Mouse (Mus musculus) limb, embryonic 15.5 days (tissue): Measurements from ENCODE around the gene 1700013F07Rik. TPM values are rescaled to one million over a fixed set of nuclear protein-coding genes. Genes with fewer than 3 reads are reported as not detected.

Experiments used
- ATAC-seq: fragments of 200-750 bp; cut with Nextera tagmentation; 2 replicates; pipeline ENCODE4 v1.8.0; 2017; ENCODE audit warnings: low read depth, moderate TSS enrichment; ENCODE audit not compliant: insufficient number of reproducible peaks, low FRiP score, low TSS enrichment
- H3K27ac ChIP-seq: fragments of 300-500 bp; sonication (generic); 2 replicates; pipeline ENCODE4 v1.5.1; 2015; ENCODE audit warnings: moderate library complexity, mild to moderate bottlenecking, inconsistent platforms
- H3K27me3 ChIP-seq: fragments of 300-500 bp; sonication (generic); 2 replicates; pipeline ENCODE4 v1.6.1; 2015; ENCODE audit warnings: inconsistent platforms
- H3K36me3 ChIP-seq: fragments of 300-500 bp; sonication (generic); 2 replicates; pipeline ENCODE4 v1.6.1; 2015; ENCODE audit warnings: inconsistent platforms
- H3K4me1 ChIP-seq: fragments of 300-500 bp; sonication (generic); 2 replicates; pipeline ENCODE4 v1.6.1; 2015; ENCODE audit warnings: inconsistent platforms
- H3K4me2 ChIP-seq: fragments of 300-500 bp; sonication (generic); 2 replicates; pipeline ENCODE4 v1.6.1; 2015; ENCODE audit warnings: mild to moderate bottlenecking, inconsistent platforms
- H3K4me3 ChIP-seq: fragments of 300-500 bp; sonication (generic); 2 replicates; pipeline ENCODE4 v1.5.1; 2015; ENCODE audit warnings: mild to moderate bottlenecking, inconsistent platforms
- H3K9ac ChIP-seq: fragments of 300-500 bp; sonication (generic); 2 replicates; pipeline ENCODE4 v1.6.1; 2015; ENCODE audit warnings: inconsistent platforms
- H3K9me3 ChIP-seq: fragments of 300-500 bp; sonication (generic); 2 replicates; pipeline ENCODE4 v1.6.1; 2016; ENCODE audit warnings: inconsistent platforms
- WGBS: fragments of 180-500 bp; shearing (Covaris S2); methylation state at CpG from one replicate; pipeline ENCODE4 v1.1.7; 2015; 5-methylcytosine and 5-hydroxymethylcytosine counted together
- polyA plus RNA-seq: library from polyadenylated mRNA; unstranded; fragments of >200 nt; fragmentation: Nextera tagmentation; extraction: Ambion mirVana; gene quantifications from 2 replicates; pipeline ENCODE4 v1.2.1, GENCODE M21; 2015

Gene 1700013F07Rik
- polyA plus RNA-seq, 1 experiment from 2014 or later, result not detected

GRCm38 (mm10) chr3:108510716-108511483 is 23.1 kb upstream of the 1700013F07Rik start:
- Histone ChIP-seq H3K9ac (no peak overlapping the region), H3K4me2 (0 out of 2 replicates have a peak overlapping the region, but pooled peaks have one; percentile 24), H3K27me3 (no peaks in the 10 kb centered on the region), H3K4me1 (peaks cover 15% of the 10 kb centered on the region), H3K36me3 (no peaks in the 10 kb centered on the region), H3K9me3 (no peaks in the 10 kb centered on the region), H3K27ac (no peak overlapping the region), H3K4me3 (no peak overlapping the region)
- no peak for ATAC-seq
- 10% methylated on average over 9 of the region's 9 CpGs for WGBS

GRCm38 (mm10) chr3:108513465-108513864 is 20.5 kb upstream of the 1700013F07Rik start:
- WGBS, result 70% methylated on average over 3 of the region's 3 CpGs
- H3K4me2 ChIP-seq, result no peak overlapping the region
- peaks cover 15% of the 10 kb centered on the region for H3K4me1 ChIP-seq
- H3K27ac ChIP-seq, result no peak overlapping the region
- no peaks in the 10 kb centered on the region for H3K9me3 ChIP-seq
- no peak overlapping the region for H3K9ac ChIP-seq
- H3K4me3 ChIP-seq, result no peak overlapping the region
- no peak for ATAC-seq
- no peaks in the 10 kb centered on the region for H3K27me3 ChIP-seq
- H3K36me3 ChIP-seq, result no peaks in the 10 kb centered on the region

DNA sequence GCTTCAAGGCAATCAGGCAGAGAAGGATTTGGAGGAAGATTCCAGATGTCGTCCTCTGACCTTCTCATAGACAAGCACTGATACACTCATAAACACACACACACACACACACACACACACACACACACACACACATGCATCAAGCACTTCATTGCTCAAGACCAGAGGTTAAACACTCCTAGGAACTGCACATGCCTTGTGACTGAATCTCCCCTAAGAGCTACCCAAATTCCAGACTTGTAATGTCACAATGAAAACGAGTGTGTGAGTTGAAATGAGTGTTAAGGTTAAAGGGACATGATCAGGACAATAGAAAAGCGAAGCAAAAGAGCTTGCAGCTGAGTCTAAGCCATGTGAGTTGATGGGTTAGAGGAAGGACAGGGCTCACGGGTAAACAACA is 15.7 kb upstream of the 1700013F07Rik start:
- no peaks in the 10 kb centered on the region for H3K9me3 ChIP-seq
- no peak overlapping the region for H3K9ac ChIP-seq
- H3K4me2 ChIP-seq, result no peak overlapping the region
- 57% methylated on average over 4 of the region's 4 CpGs for WGBS
- no peak for ATAC-seq
- H3K4me1 ChIP-seq, result no peaks in the 10 kb centered on the region
- H3K36me3 ChIP-seq, result no peaks in the 10 kb centered on the region
- H3K27me3 ChIP-seq, result no peaks in the 10 kb centered on the region
- H3K4me3 ChIP-seq, result no peak overlapping the region
- H3K27ac ChIP-seq, result no peak overlapping the region

- ATAC-seq, result no peak
- no peak overlapping the region for H3K4me2 ChIP-seq
- WGBS, result 84% methylated on average over 4 of the region's 4 CpGs
Measured at GRCm38 (mm10) chr3:108523415-108523814, 10.5 kb upstream of the 1700013F07Rik start.

DNA sequence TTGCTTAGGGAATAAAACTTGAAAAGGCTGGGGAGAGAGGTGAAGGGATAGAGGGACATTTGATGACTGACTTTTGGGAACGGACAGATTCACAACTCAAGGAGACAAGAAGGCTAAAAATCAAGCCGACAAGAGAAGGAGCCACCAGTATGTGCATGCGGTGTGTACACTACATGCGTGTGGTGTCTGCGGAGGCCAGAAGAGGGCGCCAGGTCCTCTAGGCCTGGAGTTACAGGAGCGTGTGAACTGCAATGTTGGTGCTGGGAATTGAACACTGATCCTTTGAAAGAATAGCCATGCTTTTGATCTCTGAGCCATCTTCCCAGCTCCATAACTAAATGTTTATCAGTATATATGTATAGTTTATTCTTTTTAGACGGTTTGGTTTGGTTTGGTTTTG is 5.5 kb upstream of the 1700013F07Rik start:
- 0 out of 2 replicates have a peak, but pooled peaks cover 5% of the 10 kb centered on the region for H3K4me1 ChIP-seq
- no peaks in the 10 kb centered on the region for H3K9me3 ChIP-seq
- no peaks in the 10 kb centered on the region for H3K36me3 ChIP-seq
- WGBS, result 94% methylated on average over 8 of the region's 8 CpGs
- no peaks in the 10 kb centered on the region for H3K27me3 ChIP-seq
- ATAC-seq, result no peak
- H3K27ac ChIP-seq, result no peak overlapping the region
- H3K4me2 ChIP-seq, result no peak overlapping the region
- H3K9ac ChIP-seq, result no peak overlapping the region
- no peak overlapping the region for H3K4me3 ChIP-seq

More at GRCm38 (mm10) chr3:108523415-108523814, 10.5 kb upstream of the 1700013F07Rik start:
- H3K9me3 ChIP-seq, result no peaks in the 10 kb centered on the region
- no peak overlapping the region for H3K9ac ChIP-seq
- H3K4me1 ChIP-seq, result no peaks in the 10 kb centered on the region
- no peak overlapping the region for H3K4me3 ChIP-seq
- H3K36me3 ChIP-seq, result no peaks in the 10 kb centered on the region
- H3K27ac ChIP-seq, result no peak overlapping the region
- H3K27me3 ChIP-seq, result no peaks in the 10 kb centered on the region

DNA sequence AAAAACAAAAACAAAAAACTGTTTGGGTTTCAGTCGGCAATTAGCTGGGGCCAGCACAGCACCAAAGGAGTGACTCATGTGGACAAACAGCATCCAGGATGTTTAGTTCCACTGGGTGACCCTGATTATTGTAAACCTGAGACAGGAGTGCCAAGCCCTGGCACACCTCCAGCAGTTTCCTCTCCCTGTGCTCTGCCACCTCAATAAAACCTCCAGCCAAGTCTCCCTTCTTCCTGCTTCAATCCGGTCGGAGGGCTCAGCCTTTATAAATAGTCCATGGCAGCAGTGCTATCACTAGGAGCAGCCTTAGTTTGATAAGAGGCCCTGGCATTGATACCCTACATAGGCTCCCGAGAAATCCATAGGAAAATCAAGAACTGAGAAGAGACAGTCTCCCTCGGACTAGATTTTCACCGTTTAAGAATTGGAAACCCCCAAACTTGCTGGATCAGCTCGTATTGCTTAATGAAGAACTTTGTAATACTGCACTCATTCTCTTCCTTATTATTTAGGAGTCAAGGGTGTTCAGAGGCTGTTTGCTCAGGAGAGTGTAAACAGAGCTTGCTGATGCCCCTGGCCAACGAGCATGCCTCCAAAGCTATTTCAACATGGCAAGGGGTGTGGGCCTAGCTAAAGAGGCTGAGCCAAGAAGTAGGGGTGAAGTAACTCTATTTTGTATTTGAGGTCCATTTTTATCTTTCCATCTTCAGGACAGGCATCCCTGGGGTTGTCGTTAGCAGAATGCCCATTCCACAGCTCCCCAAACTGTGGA is 650 bp upstream of the 1700013F07Rik start:
- H3K4me1 ChIP-seq, result peaks cover 20% of the 10 kb centered on the region
- peaks cover 20% of the 10 kb centered on the region for H3K27me3 ChIP-seq
- H3K9ac ChIP-seq, result no peak overlapping the region
- ATAC-seq, result no peak
- no peaks in the 10 kb centered on the region for H3K9me3 ChIP-seq
- H3K27ac ChIP-seq, result no peak overlapping the region
- no peaks in the 10 kb centered on the region for H3K36me3 ChIP-seq
- WGBS, result 59% methylated on average over 9 of the region's 9 CpGs
- no peak overlapping the region for H3K4me3 ChIP-seq
- no peak overlapping the region for H3K4me2 ChIP-seq

GRCm38 (mm10) chr3:108535896-108536516 is 2.1 kb downstream of the 1700013F07Rik start:
- H3K9ac ChIP-seq, result no peak overlapping the region
- 8% methylated on average over 15 of the region's 15 CpGs for WGBS

GRCm38 (mm10) chr3:108536517-108537260 is 2.7 kb downstream of the 1700013F07Rik start, which contains the start of gene 5330417C22Rik:
TSS of gene 5330417C22Rik (minus strand) at chr3:108536536.
- ATAC-seq, result no peak

More at GRCm38 (mm10) chr3:108535896-108536516, 2.1 kb downstream of the 1700013F07Rik start:
- no peak overlapping the region for H3K27ac ChIP-seq
- peaks cover 20% of the 10 kb centered on the region for H3K4me1 ChIP-seq
- H3K4me2 ChIP-seq, result peak overlapping the region; percentile 88
- H3K27me3 ChIP-seq, result peaks cover 20% of the 10 kb centered on the region
- peak overlapping the region; percentile 42 for H3K4me3 ChIP-seq
- no peaks in the 10 kb centered on the region for H3K36me3 ChIP-seq
- H3K9me3 ChIP-seq, result no peaks in the 10 kb centered on the region
- no peak for ATAC-seq

GRCm38 (mm10) chr3:108537303-108537702 is 3.4 kb downstream of the 1700013F07Rik start:
- peaks cover 20% of the 10 kb centered on the region for H3K27me3 ChIP-seq
- 0 out of 2 replicates have a peak, but pooled peaks have one; percentile 65 for ATAC-seq
- no peaks in the 10 kb centered on the region for H3K36me3 ChIP-seq
- peak overlapping the region; percentile 51 for H3K4me2 ChIP-seq
- WGBS, result 3% methylated on average over 17 of the region's 17 CpGs
- H3K27ac ChIP-seq, result no peak overlapping the region
- H3K4me1 ChIP-seq, result peaks cover 20% of the 10 kb centered on the region
- no peaks in the 10 kb centered on the region for H3K9me3 ChIP-seq
- H3K9ac ChIP-seq, result no peak overlapping the region
- H3K4me3 ChIP-seq, result peak overlapping the region; percentile 27

More at GRCm38 (mm10) chr3:108536517-108537260, 2.7 kb downstream of the 1700013F07Rik start, which contains the start of gene 5330417C22Rik:
- H3K9me3 ChIP-seq, result no peaks in the 10 kb centered on the region
- H3K4me1 ChIP-seq, result peaks cover 20% of the 10 kb centered on the region
- H3K4me2 ChIP-seq, result peak within 1 kb of the TSS; percentile 88
- whole genome bisulfite sequencing, result 1% methylated on average over 35 of the region's 35 CpGs
- peak within 1 kb of the TSS; percentile 42 for H3K4me3 ChIP-seq
- H3K36me3 ChIP-seq, result no peaks in the 10 kb centered on the region
- H3K27ac ChIP-seq, result no peak within 1 kb of the TSS
- no peak within 1 kb of the TSS for H3K9ac ChIP-seq
- peaks cover 20% of the 10 kb centered on the region for H3K27me3 ChIP-seq

DNA sequence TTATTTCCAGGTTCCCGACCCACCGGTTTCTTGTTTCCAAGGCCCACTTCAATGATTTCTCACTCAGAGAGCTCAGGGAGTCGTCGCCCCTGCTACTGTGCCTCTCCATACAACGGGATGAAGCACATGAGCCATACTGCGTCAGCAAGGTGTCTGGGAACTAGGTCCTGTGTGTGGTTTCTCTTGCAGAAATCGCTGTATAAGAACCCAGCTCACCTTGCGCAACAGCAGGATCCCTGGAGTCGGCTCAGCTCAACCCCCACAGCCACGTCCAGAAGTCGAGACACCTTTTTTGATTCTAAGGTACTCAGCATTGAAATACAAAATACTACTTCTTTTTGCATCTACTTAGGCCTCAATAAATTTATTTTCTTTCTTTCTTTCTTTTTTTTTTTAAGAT is 8.3 kb downstream of the 1700013F07Rik start:
- H3K9ac ChIP-seq, result no peak overlapping the region
- H3K4me2 ChIP-seq, result no peak overlapping the region
- no peak overlapping the region for H3K27ac ChIP-seq
- no peaks in the 10 kb centered on the region for H3K27me3 ChIP-seq
- H3K4me3 ChIP-seq, result no peak overlapping the region
- no peaks in the 10 kb centered on the region for H3K36me3 ChIP-seq
- peaks cover 5% of the 10 kb centered on the region for H3K4me1 ChIP-seq
- no peak for ATAC-seq
- WGBS, result 78% methylated on average over 11 of the region's 11 CpGs
- H3K9me3 ChIP-seq, result no peaks in the 10 kb centered on the region

GRCm38 (mm10) chr3:108554111-108554561 is 20.2 kb downstream of the 1700013F07Rik start:
- H3K27me3 ChIP-seq, result no peaks in the 10 kb centered on the region
- H3K9ac ChIP-seq, result peak overlapping the region; percentile 96
- no peaks in the 10 kb centered on the region for H3K4me1 ChIP-seq
- H3K36me3 ChIP-seq, result peaks cover 26% of the 10 kb centered on the region
- ATAC-seq, result peak; percentile 32
- WGBS, result 0% methylated on average over 40 of the region's 42 CpGs
- peak overlapping the region; percentile 82 for H3K4me3 ChIP-seq
- H3K9me3 ChIP-seq, result no peaks in the 10 kb centered on the region
- peak overlapping the region; percentile 69 for H3K4me2 ChIP-seq
- peak overlapping the region; percentile 89 for H3K27ac ChIP-seq
